Mouse (Mus musculus): ENCODE measurements at regions not wholly inside any gene's neighbourhood (a gene's known extent, or its start where the extent isn't known, plus 50 kb on each side); places are given as distances from the start of the nearest gene placed in this dataset.

DNA sequence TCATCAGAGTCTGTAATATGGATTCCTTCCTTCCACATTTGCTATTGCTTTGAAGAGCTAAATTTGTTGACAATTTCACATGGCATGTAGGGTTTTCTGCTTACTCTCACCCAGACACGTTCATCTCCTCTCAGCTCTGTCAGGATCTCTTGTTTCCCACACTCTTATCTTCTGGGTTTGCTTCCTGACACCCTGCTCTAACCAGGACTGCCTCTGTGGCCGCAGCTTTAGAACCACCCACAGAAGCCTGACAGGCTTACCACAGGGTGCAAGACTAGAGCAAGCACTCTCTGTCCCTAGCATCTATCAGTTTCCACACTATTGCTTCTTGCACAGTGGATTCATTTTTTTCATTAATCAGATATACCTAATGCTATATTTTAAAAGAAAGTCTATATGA, 408.5 kb upstream of the Btbd3 start:
- DNase-seq (ENCODE audit: low spot score in 2 of 2): no peak

DNA sequence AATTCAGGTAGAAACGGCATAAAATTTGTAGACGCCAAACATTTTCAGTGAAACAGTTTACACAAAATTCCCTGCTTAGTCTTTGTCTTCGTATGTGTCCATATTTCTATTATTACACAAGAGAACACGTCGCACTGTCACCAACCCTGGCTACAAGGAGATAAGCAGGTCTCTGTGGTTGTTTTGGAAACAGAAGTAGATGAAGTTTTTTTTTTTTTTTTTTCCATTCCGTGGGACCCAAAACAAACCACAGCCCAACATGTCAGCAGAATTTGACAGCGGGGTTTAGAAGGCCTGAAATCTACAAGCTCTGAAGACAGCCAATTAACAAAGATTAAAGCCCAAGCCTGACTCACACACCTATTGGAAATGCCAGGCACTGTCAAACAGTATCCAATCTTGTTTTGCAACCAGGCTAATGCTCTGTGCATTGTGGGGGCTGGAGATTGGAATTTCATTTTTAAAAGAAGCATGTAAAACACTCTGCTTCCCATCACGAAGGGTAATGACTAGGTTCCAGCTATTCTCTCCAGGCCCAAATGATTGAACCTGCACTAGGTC, 428.5 kb upstream of the Btbd3 start:
- no peak for DNase-seq (ENCODE audit: low spot score in 2 of 2)

DNA sequence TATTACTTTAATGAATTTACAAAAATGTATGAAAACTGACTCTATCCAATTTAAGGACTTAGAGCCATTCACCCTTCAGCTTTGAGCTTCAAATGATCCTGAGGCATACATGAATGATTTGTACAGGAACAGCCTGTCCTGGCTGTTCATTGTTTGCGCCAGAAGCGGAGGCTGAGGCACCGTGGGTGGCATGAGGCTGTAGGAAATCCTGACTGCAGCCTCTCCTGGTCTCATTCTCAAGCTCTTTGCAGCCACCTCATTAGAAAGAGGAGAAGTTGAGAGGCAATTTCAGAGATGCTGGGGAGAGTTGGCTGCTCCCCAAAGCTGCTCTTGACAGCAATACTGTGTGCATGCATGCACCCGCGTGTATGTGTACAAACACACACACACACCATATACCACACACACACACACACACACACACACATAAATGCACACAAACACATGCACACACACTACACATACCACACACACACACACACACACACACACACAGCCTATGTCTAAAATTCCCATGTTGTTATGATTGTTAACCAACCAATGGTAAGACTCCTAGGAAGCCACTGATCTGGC, 434.9 kb upstream of the Btbd3 start:
- no peak for DNase-seq (ENCODE audit: low spot score in 2 of 2)

DNA sequence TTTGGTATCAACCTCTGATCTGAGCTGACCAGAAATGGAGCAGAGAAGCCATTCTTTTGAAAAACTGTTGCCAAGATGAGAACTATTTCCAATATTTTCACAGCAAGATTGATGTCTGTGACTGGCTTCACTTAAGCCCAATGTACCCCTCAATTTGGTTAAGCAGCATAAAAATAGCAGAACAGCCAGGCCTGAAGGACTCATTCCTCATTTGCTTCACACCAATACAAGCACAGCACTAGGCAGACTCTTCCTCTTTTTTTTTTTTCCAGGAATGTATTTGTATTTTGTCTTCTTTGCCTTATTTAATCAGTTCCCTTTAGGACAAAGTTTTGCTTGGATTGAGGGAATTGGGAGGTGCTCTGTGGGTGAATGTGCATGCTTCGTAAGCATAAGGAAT, 441.4 kb upstream of the Btbd3 start:
- DNase-seq (ENCODE audit: low spot score in 2 of 2): no peak

GRCm38 (mm10) chr2:137808401-137809230, 447.7 kb upstream of the Btbd3 start:
- no peak for DNase-seq (ENCODE audit: low spot score in 2 of 2)

DNA sequence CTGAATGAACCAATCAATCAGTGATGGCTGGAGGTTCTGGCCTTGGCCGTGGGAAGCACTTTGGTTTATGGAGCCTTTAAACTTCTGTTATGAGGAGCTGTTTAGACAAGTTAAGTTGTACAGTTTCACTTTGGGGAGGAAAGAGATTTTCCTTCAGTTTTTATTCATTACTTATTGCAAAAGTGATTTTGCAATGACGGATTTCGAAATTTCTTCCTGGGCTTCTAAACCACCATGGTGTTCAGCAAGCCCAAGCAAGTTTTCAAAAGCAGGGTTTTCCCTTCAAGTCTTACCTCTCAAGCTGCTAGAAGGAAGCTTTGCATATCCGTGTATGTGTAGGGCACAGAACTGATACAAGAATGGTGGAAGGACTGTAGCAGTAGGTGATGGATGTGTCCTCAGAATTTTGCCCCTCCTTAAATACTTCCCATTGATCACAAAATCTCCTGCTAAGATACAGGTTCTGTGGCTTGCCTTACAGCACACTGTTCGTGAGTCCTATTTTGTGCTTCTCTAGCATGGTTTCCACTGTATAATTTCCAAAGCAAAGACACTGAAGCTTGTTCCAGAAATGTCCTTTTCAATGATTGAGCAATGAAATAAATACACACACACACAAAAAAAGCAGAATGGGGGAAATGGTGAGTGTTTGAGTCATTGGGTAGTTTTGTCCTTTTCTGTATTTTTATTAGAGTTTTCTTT, 448.6 kb upstream of the Btbd3 start:
- no peak for DNase-seq (ENCODE audit: low spot score in 2 of 2)

- DNase-seq (ENCODE audit: low spot score in 2 of 2): no peak
Observed at GRCm38 (mm10) chr2:137794841-137795240, 461.5 kb upstream of the Btbd3 start.

GRCm38 (mm10) chr2:137784091-137784490, 472.3 kb upstream of the Btbd3 start:
- no peak for DNase-seq (ENCODE audit: low spot score in 2 of 2)

- DNase-seq (ENCODE audit: low spot score in 2 of 2): no peak
Observed at GRCm38 (mm10) chr2:137777430-137777829, 478.9 kb upstream of the Btbd3 start.

DNA sequence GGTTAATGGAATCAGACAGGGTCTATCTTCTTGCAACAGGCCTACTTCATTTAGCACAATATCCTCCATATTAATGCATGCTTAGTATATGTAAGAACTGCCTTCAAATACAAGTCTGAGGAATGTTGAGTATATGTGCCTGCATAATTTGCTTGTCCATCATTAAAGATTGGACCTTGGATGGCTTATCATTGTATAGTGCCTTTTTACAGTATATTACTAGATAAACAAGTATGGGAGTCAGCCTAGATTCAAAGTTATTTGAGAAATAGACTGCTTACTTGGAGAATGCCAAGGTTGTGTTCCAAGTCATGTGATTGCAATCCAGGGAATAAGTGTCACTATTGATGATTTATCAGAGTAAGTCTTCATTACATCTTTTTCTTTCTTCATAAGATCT, 491.6 kb upstream of the Btbd3 start:
- DNase-seq (ENCODE audit: low spot score in 2 of 2): no peak

GRCm38 (mm10) chr2:137759455-137759854, 496.9 kb upstream of the Btbd3 start:
- DNase-seq (ENCODE audit: low spot score in 2 of 2): no peak

- no peak for DNase-seq (ENCODE audit: low spot score in 2 of 2)
Observed at GRCm38 (mm10) chr2:137758389-137758788, 498.0 kb upstream of the Btbd3 start.

GRCm38 (mm10) chr2:137757231-137758212, 498.8 kb upstream of the Btbd3 start:
- DNase-seq (ENCODE audit: low spot score in 2 of 2): no peak

GRCm38 (mm10) chr2:137756220-137756619, 500.1 kb upstream of the Btbd3 start:
- DNase-seq (ENCODE audit: low spot score in 2 of 2): no peak

GRCm38 (mm10) chr2:137754481-137754880, 501.9 kb upstream of the Btbd3 start:
- DNase-seq (ENCODE audit: low spot score in 2 of 2): no peak

DNA sequence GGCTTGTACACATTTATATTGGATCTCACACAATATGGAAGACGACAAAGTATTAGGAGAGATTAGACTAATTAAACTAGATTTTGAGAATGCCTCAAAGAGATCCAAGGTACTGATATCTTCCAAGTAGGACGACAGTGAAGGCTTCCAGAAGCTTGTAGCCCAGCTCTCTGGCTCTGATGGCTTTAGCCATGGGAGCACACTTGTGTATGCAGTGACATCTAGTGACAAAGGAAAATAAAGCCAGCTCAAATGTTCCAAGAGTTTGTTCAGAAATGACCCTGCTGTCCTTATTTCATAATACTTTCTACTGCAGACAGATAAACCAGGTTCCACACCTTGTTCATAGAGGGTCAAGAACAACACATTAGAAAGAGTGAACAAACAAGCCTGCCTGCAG, 524.0 kb upstream of the Btbd3 start:
- DNase-seq (ENCODE audit: low spot score in 2 of 2): no peak

- no peak for DNase-seq (ENCODE audit: low spot score in 2 of 2)
Observed at GRCm38 (mm10) chr2:137730472-137730931, 525.9 kb upstream of the Btbd3 start.

DNA sequence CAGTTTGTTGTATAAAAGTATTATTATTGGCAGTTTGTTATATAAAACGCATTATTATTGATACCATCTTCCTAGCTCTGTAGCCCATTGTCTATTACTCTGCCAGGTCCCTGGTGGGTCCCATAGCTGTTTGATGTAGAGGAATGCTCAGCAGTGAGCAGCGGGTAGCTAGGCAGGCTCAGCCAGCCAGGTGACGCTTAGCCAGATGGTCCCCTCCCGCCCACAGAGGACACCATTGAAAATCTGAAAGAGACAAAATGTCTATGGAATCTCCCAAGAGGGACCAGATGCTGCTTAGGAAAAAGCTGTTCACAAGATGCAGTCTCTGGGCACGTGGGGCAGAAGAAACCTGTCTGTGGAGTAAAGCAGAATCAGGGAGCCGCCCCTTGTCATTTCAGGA, 526.5 kb upstream of the Btbd3 start:
- no peak for DNase-seq (ENCODE audit: low spot score in 2 of 2)

DNA sequence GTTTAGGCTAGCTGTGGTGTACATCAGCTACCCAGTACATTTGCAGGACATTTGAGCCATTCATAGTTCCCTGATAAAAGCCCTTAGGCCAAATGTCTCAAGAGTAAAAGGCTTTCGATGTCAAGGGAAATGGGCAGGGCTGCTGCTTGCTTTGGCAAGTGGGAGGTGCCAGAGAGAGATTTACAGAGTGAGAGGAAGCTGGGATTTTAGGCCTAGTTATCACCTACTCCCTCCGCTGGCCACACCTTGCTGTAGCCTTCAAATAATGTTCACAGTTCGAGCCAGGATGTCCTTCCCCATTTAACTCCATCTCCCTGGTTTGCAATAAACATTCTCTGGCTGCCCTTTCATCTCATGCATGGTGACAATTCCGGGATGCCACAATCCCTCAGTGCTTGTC, 527.2 kb upstream of the Btbd3 start:
- DNase-seq (ENCODE audit: low spot score in 2 of 2): no peak

GRCm38 (mm10) chr2:137723651-137724050, 532.7 kb upstream of the Btbd3 start:
- DNase-seq (ENCODE audit: low spot score in 2 of 2): no peak
